Mouse (Mus musculus) hindbrain, embryonic 12.5 days (tissue): ENCODE results near the gene Uck2. TPM values are rescaled to one million over a fixed set of nuclear protein-coding genes. Genes with fewer than 3 reads are reported as not detected.

Experiments
- ATAC-seq: fragments of 200-750 bp; cut with Nextera tagmentation; 2 replicates; pipeline ENCODE4 v1.8.0; 2017; ENCODE audit warnings: moderate TSS enrichment; ENCODE audit not compliant: low FRiP score
- H3K27ac ChIP-seq: fragments of 300-500 bp; sonication (generic); 2 replicates; pipeline ENCODE4 v1.5.1; 2016; ENCODE audit warnings: mild to moderate bottlenecking
- H3K27me3 ChIP-seq: fragments of 300-500 bp; sonication (generic); 2 replicates; pipeline ENCODE4 v1.6.1; 2016; ENCODE audit warnings: mild to moderate bottlenecking
- H3K36me3 ChIP-seq: fragments of 300-500 bp; sonication (generic); 2 replicates; pipeline ENCODE4 v1.6.1; 2016; ENCODE audit warnings: mild to moderate bottlenecking
- H3K4me1 ChIP-seq: fragments of 300-500 bp; sonication (generic); 2 replicates; pipeline ENCODE4 v1.6.1; 2016
- H3K4me2 ChIP-seq: fragments of 300-500 bp; sonication (generic); replicated peaks from 2 replicates; pipeline ENCODE4 v1.6.1; 2016; ENCODE audit warnings: mild to moderate bottlenecking
- H3K4me3 ChIP-seq: fragments of 300-500 bp; sonication (generic); 2 replicates; pipeline ENCODE4 v1.5.1; 2016; ENCODE audit warnings: mild to moderate bottlenecking
- H3K9ac ChIP-seq: fragments of 300-500 bp; sonication (generic); 2 replicates; pipeline ENCODE4 v1.6.1; 2016; ENCODE audit warnings: mild to moderate bottlenecking, moderate library complexity
- H3K9me3 ChIP-seq: fragments of 300-500 bp; sonication (generic); replicated peaks from 2 replicates; pipeline ENCODE4 v1.6.1; 2016; ENCODE audit warnings: mild to moderate bottlenecking
- WGBS: fragments of 180-500 bp; shearing (Covaris S2); methylation state at CpG from one replicate; pipeline ENCODE4 v1.1.7; 2016; 5-methylcytosine and 5-hydroxymethylcytosine counted together
- polyA plus RNA-seq: library from polyadenylated mRNA; unstranded; fragments of >200 nt; fragmentation: Nextera tagmentation; extraction: Ambion mirVana; gene quantifications from 2 replicates; pipeline ENCODE4 v1.2.1, GENCODE M21; 2016

Uck2 gene
- polyA plus RNA-seq: 98.6 and 112 TPM in 2 replicates

DNA sequence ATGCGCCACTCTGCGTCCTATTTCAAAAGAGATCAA, at the start of gene Uck2:
Uck2 (minus strand) TSS at position 1 of the 36 bp plus-strand sequence.
- H3K4me3 ChIP-seq: peak within 1 kb of the TSS; percentile 89
- H3K9me3 ChIP-seq: no peaks in the 10 kb centered on the region
- whole genome bisulfite sequencing: 0% methylated on average over 2 of the region's 2 CpGs
- H3K27me3 ChIP-seq: 0 out of 2 replicates have a peak, but pooled peaks cover 4% of the 10 kb centered on the region
- H3K36me3 ChIP-seq: no peaks in the 10 kb centered on the region
- peak within 1 kb of the TSS; percentile 73 for H3K4me2 ChIP-seq
- peak within 1 kb of the TSS; percentile 95 for H3K9ac ChIP-seq
- no peak for ATAC-seq
- peaks cover 38% of the 10 kb centered on the region for H3K4me1 ChIP-seq
- peak within 1 kb of the TSS; percentile 96 for H3K27ac ChIP-seq

DNA sequence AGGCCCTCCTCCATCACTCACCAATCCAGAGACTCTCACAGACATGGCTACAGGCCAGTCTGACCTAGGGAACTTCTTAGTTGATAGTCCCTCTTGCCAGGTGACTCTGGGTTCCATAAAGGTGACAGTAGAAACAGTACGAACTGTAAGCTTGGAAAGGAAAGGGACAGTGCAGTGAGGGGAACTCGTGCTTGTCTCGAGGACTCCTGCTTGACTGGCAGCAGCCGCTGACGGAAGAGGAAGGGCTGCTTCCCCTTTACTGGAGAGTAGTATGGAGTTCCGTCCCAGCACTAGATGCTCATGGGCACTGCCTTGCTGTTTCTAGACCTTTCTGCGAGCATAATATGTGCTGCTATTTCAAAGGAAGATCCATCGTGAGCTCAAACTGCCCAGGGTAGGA, 46.0 kb upstream of the Uck2 start:
- Histone ChIP-seq H3K27ac (no peak overlapping the region), H3K4me3 (no peak overlapping the region), H3K4me1 (no peaks in the 10 kb centered on the region), H3K9me3 (no peaks in the 10 kb centered on the region), H3K4me2 (no peak overlapping the region), H3K27me3 (no peaks in the 10 kb centered on the region), H3K36me3 (peaks cover 45% of the 10 kb centered on the region), H3K9ac (no peak overlapping the region)
- WGBS: 92% methylated on average over 8 of the region's 8 CpGs
- ATAC-seq: no peak

DNA sequence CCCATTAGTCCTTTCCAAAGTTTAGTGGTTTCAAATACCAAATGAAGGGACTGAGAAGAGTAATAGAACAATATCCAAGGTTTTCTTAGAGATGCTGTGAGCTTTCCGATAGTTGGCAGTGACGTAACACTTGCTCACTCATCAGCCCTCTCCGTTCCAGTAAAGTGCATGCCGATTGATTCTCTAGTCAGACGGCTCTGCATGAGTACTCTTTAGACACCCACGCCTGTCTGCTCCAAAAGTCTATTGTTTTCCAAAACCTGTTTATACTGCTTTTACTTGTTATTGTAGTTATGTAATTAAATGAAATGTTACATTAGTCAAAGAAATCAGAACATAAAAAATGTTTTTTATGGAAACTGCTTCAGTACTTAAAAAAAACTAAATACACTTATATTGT, 43.7 kb upstream of the Uck2 start:
- no peaks in the 10 kb centered on the region for H3K27me3 ChIP-seq
- no peak overlapping the region for H3K4me3 ChIP-seq
- no peak overlapping the region for H3K27ac ChIP-seq
- no peak overlapping the region for H3K4me2 ChIP-seq
- no peak for ATAC-seq
- H3K9me3 ChIP-seq: no peaks in the 10 kb centered on the region
- peaks cover 61% of the 10 kb centered on the region for H3K36me3 ChIP-seq
- H3K9ac ChIP-seq: no peak overlapping the region
- H3K4me1 ChIP-seq: no peaks in the 10 kb centered on the region
- 90% methylated on average over 6 of the region's 6 CpGs for WGBS

DNA sequence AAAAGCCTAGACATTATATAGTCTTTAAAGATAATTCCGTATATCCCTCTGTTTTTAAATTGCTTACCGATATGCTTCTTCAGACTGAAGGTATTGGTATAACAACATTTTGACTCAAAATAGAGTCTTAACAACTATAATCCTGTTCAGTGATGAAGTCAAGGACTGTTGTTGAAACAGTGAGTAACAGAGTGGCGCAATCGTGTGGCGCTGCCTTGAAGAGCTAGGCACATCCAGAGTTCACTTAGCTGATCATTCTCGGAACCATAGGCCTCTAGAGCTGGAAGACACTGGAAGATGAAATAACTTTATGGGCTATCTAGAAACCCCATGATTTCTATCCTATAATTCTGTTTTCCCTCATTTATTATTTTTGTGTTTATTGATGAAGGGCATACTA, 36.6 kb upstream of the Uck2 start:
- no peaks in the 10 kb centered on the region for H3K27me3 ChIP-seq
- H3K36me3 ChIP-seq: peaks cover 79% of the 10 kb centered on the region
- no peak overlapping the region for H3K4me3 ChIP-seq
- no peak overlapping the region for H3K27ac ChIP-seq
- 96% methylated on average over 6 of the region's 6 CpGs for whole genome bisulfite sequencing
- no peak overlapping the region for H3K4me2 ChIP-seq
- H3K9me3 ChIP-seq: no peaks in the 10 kb centered on the region
- no peak for ATAC-seq
- H3K9ac ChIP-seq: no peak overlapping the region
- no peaks in the 10 kb centered on the region for H3K4me1 ChIP-seq

DNA sequence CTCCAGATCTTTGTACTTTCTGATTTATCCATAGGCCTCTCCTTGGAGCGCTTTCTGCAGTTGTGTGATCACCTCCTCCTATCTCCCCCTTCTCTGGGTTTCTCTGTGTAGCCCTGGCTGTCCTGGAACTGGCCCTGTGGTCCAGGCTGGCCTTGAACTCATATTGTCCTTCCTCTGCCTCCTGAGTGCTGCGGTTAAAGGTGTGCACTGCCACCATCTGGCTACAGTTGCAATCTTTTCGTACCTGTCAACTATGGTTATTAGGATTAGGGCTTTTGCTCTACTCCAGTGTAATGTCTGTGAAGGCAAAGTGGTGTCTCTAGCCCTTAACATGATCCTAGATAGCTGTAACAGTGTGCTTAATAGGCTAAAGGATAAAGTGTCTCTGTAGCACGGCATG, 28.1 kb upstream of the Uck2 start:
- WGBS: 93% methylated on average over 4 of the region's 4 CpGs
- Histone ChIP-seq H3K27me3 (no peaks in the 10 kb centered on the region), H3K9me3 (no peaks in the 10 kb centered on the region), H3K4me1 (peaks cover 4% of the 10 kb centered on the region), H3K36me3 (peaks cover 34% of the 10 kb centered on the region; the same call in 1 of the 2 replicates), H3K27ac (no peak overlapping the region), H3K4me3 (no peak overlapping the region), H3K4me2 (no peak overlapping the region), H3K9ac (no peak overlapping the region)
- no peak for ATAC-seq

DNA sequence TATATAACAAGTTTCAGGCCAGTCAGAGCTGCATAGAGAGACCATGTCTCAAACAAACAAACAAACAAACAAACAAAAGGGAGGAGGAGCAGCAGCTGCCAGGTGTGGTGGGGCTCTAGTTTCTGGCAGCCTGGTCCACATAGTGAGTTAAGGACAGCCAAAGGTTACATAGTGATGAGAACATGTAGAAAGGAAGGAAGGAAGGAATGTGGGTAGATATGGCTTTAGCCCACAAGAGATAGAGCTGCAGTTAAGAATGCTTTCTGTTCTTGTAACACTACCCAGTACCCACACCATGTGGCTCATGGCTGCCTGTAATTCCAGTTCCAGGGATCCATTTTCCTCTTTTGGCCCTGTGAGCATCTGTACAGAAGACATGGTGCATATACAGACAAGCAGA, 27.2 kb upstream of the Uck2 start:
- no peak for ATAC-seq
- Histone ChIP-seq H3K27ac (no peak overlapping the region), H3K4me3 (no peak overlapping the region), H3K4me1 (peaks cover 7% of the 10 kb centered on the region), H3K9ac (no peak overlapping the region), H3K36me3 (peaks cover 32% of the 10 kb centered on the region; the same call in 1 of the 2 replicates), H3K9me3 (no peaks in the 10 kb centered on the region), H3K4me2 (no peak overlapping the region), H3K27me3 (no peaks in the 10 kb centered on the region)

DNA sequence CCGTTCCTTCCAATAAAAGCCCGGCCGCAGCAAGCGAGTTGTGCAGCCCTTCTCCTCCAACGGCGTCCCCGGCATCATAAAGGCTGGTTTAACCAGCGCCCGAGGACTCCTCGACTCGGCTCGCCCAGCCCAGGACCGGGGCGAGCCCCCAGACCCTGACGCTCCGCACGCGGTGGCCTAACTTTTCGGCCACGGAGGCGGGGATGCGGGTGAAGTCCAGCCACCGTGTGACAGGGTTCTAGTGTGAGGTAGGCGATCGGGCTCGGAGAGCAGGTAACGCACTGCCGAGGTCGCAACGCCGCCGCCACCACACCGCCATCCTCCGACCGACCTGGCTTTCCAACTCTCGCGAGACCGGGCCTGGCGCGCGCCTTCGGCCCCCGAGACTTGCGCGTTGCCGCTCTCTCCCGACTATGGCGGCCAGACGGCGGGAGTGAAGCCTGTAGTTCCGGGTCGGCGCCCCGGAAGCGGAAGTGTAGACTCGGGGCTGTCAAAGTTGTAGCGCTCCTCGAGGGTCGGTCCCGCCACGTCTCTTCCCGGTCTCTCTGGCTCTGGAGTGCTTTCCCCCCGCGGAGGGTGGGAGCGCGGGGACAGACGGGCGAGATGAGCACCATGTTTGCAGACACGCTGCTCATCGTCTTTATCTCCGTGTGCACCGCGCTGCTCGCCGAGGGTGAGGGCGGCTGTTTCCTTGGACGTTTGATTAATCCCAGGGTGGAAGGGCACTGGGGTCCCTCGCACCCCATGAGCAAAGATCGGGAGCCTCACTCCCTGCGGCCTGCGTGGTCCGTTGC, 23.3 kb upstream of the Uck2 start, which contains the start of gene Tmco1:
Tmco1 (plus strand) TSS at position 118 of the 794 bp plus-strand sequence.
- H3K36me3 ChIP-seq: 0 out of 2 replicates have a peak, but pooled peaks cover 15% of the 10 kb centered on the region
- H3K27me3 ChIP-seq: no peaks in the 10 kb centered on the region
- no peaks in the 10 kb centered on the region for H3K9me3 ChIP-seq
- H3K9ac ChIP-seq: peak within 1 kb of the TSS; percentile 88
- peak within 1 kb of the TSS; percentile 76 for H3K4me3 ChIP-seq
- under 1% methylated on average over 82 of the region's 82 CpGs for WGBS
- H3K4me1 ChIP-seq: peaks cover 7% of the 10 kb centered on the region
- ATAC-seq: peak; percentile 97
- H3K4me2 ChIP-seq: peak within 1 kb of the TSS; percentile 80
- H3K27ac ChIP-seq: peak within 1 kb of the TSS; percentile 96

DNA sequence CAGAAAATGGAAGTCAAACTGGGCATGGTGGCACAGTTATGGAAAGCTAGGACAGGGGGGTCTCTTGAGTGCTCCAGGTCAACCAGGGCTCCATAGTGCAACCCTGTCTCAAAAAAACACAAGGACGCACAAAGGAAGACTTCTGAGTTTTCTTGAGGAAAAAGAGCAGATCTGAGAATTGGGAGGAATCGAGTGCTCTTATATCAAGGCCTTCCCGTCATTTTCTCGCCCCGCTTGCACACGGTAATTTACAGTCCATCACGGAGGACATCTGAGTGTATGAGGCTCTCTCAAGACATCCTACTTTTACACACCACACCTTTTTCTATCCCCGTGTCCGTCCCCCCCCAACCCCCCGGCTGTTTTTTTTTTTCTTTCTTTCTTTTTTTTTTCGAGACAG, 22.6 kb upstream of the Uck2 start:
- WGBS: 62% methylated on average over 11 of the region's 11 CpGs
- Histone ChIP-seq H3K27ac (no peak overlapping the region), H3K4me1 (peaks cover 7% of the 10 kb centered on the region), H3K36me3 (0 out of 2 replicates have a peak, but pooled peaks cover 12% of the 10 kb centered on the region), H3K4me2 (peak overlapping the region; percentile 80), H3K27me3 (no peaks in the 10 kb centered on the region), H3K9me3 (no peaks in the 10 kb centered on the region), H3K4me3 (peak overlapping the region; percentile 76), H3K9ac (peak overlapping the region; percentile 88)
- ATAC-seq: no peak; the same call in 1 of the 2 replicates

DNA sequence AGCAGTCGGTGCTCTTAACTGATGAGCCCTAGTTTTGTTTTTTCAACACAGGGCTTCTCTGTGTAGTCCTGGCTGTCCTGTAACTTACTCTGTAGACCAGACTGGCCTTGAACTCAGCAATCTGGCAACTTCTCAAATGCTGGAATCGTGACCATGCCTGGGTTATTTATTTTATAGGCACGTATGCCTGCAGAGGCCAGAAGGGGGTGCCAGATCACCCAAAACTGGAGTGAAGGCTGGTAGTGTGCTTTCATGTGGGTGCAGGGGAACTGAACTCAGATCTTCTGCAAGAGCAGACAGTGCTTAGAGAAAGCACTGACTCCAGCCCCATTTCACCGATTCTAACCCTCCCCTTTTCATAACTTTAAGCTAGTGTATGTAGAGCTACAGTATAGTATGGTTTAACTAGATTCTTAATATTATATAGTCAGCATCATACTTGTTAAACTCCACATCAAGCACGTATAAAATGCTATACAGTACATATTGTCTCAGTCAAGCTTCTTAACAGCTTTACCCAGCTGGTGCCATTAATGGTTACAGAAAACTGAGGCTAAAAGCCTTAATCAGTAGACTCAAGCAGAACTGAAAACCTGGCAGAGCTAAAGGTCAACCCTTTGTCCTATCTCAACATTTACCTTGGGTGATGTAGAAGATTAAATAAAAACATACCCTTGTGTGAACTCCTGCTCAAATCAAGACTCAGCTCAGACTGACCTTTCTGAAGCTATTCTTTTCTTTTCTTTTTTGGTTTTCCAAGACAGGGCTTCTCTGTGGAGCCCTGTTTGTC, 21.5 kb upstream of the Uck2 start:
- Histone ChIP-seq H3K27me3 (no peaks in the 10 kb centered on the region), H3K9me3 (no peaks in the 10 kb centered on the region), H3K4me3 (no peak overlapping the region), H3K4me2 (no peak overlapping the region), H3K36me3 (0 out of 2 replicates have a peak, but pooled peaks cover 4% of the 10 kb centered on the region), H3K4me1 (peaks cover 7% of the 10 kb centered on the region), H3K27ac (no peak overlapping the region), H3K9ac (no peak overlapping the region)
- 73% methylated on average over 5 of the region's 5 CpGs for WGBS
- ATAC-seq: no peak

DNA sequence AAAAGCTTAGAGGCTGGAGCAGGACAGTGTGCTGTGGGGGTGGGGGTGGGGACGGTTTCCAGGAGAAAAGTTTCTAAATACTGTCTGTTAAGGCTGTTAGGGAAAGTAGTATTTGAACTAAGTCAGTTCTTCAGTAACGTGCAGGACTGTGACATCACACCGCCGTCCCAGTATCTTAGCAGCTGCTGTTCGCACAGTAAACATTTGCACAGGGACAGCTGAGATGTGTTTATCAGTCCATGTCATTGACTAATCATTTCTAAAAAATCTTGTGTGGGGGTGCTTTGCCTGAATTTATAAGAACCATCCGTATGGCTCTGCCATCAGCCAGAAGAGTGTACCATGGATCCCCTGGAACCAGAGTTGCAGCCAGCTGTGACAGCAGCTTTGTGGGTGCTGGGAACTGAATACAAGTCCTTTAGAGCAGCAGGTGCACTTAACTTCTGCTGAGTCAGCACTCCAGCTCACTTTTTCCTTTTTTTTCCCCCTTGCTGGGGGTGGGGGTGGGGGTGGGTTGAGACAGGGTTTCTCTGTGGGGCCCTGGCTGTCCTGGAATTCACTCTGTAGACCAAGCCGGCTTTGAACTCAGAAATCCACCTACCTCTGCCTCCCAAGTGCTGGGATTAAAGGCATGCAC, 20.5 kb upstream of the Uck2 start:
- H3K9me3 ChIP-seq: no peaks in the 10 kb centered on the region
- ATAC-seq: no peak
- H3K4me3 ChIP-seq: no peak overlapping the region
- H3K4me1 ChIP-seq: peaks cover 7% of the 10 kb centered on the region
- H3K4me2 ChIP-seq: no peak overlapping the region
- H3K36me3 ChIP-seq: 0 out of 2 replicates have a peak, but pooled peaks cover 2% of the 10 kb centered on the region
- 66% methylated on average over 7 of the region's 7 CpGs for WGBS
- H3K27ac ChIP-seq: no peak overlapping the region
- no peaks in the 10 kb centered on the region for H3K27me3 ChIP-seq
- H3K9ac ChIP-seq: no peak overlapping the region

DNA sequence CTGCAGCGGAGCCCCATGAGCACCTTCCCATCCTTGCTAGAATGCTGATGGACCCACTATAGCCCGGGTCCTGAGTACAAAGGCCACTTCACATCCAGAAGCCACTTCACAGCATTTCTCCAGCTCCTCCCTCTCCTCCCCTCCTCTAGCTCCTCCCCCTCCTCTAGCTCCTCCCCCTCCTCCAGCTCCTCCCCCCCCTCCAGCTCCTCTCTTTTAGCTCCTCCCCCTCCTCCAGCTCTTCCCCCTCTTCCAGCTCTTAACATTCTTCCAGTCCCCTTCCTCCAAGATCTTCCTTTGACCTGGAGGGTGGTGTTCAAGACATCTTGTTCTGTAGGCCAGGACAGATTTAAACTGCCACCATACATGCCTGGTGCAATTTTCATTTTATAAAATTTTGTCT, 15.0 kb upstream of the Uck2 start:
- H3K4me2 ChIP-seq: no peak overlapping the region
- H3K27me3 ChIP-seq: no peaks in the 10 kb centered on the region
- WGBS: 91% methylated on average over 2 of the region's 2 CpGs
- no peaks in the 10 kb centered on the region for H3K36me3 ChIP-seq
- no peak overlapping the region for H3K4me3 ChIP-seq
- H3K4me1 ChIP-seq: no peaks in the 10 kb centered on the region
- H3K9ac ChIP-seq: no peak overlapping the region
- no peak overlapping the region for H3K27ac ChIP-seq
- H3K9me3 ChIP-seq: no peaks in the 10 kb centered on the region
- ATAC-seq: no peak

DNA sequence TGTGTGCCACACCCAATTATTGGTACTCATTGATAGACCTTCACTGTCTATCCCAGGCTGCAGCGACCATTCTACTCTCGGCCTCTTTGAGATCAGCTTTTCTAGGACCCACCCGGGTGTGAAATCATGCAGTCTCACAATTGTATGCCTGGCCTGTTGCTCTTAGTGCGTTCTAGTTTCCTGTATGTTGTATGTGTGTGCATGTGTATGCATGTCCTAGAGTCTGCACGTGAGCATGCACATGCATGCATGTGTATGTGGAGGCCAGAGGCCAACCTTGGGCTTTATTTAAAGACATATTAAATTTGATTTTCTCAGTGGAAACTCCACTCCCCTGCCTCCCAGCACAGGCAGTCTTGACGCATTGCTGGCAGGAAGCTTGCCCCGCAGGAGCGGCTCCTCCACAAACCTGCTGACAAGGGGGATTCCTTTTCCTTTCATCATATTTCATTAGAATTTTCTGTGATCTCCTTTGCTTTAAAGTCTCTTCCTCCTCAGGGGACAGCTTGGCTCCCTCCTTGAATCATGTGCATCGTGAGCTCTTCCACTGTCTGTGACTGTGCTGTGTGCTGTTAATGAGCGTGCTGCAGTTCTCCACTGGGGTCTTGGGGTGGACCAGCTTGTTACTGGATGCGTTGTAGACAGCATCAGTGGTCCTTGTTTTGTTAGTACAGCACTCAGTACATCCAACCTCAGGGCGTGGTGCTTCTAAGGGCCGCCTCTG, 10.7 kb upstream of the Uck2 start:
- Histone ChIP-seq H3K4me3 (no peak overlapping the region), H3K27ac (no peak overlapping the region), H3K4me1 (no peaks in the 10 kb centered on the region), H3K36me3 (no peaks in the 10 kb centered on the region), H3K9me3 (no peaks in the 10 kb centered on the region), H3K9ac (no peak overlapping the region), H3K27me3 (no peaks in the 10 kb centered on the region), H3K4me2 (no peak overlapping the region)
- no peak for ATAC-seq
- WGBS: 58% methylated on average over 13 of the region's 13 CpGs
